Mouse (Mus musculus) stomach, postnatal 0 days (tissue): ENCODE measurements around the gene Krt82. TPM values are rescaled to one million over a fixed set of nuclear protein-coding genes. Genes with fewer than 3 reads are reported as not detected.
A peak's percentile ranks its signal among the peaks of the same experiment; 100 is the strongest.

ENCODE experiments used
- ATAC-seq: fragments of 200-750 bp; cut with Nextera tagmentation; 2 replicates; pipeline ENCODE4 v1.8.0; 2017; ENCODE audit not compliant: low FRiP score, low TSS enrichment
- DNase-seq: peaks from one replicate; pipeline ENCODE4 v3.0.0-alpha.2; 2016; ENCODE audit warnings: low spot score
- H3K27ac ChIP-seq: fragments of 300-500 bp; sonication (generic); replicated peaks from 2 replicates; pipeline ENCODE4 v1.5.1; 2014; ENCODE audit warnings: mild to moderate bottlenecking, control low read depth
- H3K27me3 ChIP-seq: fragments of 300-500 bp; sonication (generic); 2 replicates; pipeline ENCODE4 v1.6.1; 2014; ENCODE audit warnings: low read length; ENCODE audit not compliant: control insufficient read depth, insufficient read depth
- H3K36me3 ChIP-seq: fragments of 300-500 bp; sonication (generic); 2 replicates; pipeline ENCODE4 v1.6.1; 2014; ENCODE audit warnings: low read length, mixed read lengths; ENCODE audit not compliant: control insufficient read depth, insufficient read depth
- H3K4me1 ChIP-seq: fragments of 300-500 bp; sonication (generic); replicated peaks from 2 replicates; pipeline ENCODE4 v1.6.1; 2014; ENCODE audit warnings: antibody characterized with exemption; ENCODE audit not compliant: control insufficient read depth, insufficient read depth
- H3K4me2 ChIP-seq: fragments of 300-500 bp; sonication (generic); replicated peaks from 2 replicates; pipeline ENCODE4 v1.6.1; 2014; ENCODE audit warnings: low read depth, mild to moderate bottlenecking, control low read depth, moderate library complexity
- H3K4me3 ChIP-seq: fragments of 300-500 bp; sonication (generic); 2 replicates; pipeline ENCODE4 v1.5.1; 2014; ENCODE audit warnings: low read depth, low read length, control low read depth
- H3K9ac ChIP-seq: fragments of 300-500 bp; sonication (generic); 2 replicates; pipeline ENCODE4 v1.6.1; 2014; ENCODE audit warnings: mild to moderate bottlenecking, low read length, control low read depth, mixed read lengths
- H3K9me3 ChIP-seq: fragments of 300-500 bp; sonication (generic); 2 replicates; pipeline ENCODE4 v1.6.1; 2016; ENCODE audit warnings: low read length; ENCODE audit not compliant: control insufficient read depth
- CTCF ChIP-seq: IDR thresholded peaks from 2 replicates; pipeline ENCODE4 v1.5.1; 2016; ENCODE audit warnings: antibody characterized with exemption, low read depth, mild to moderate bottlenecking, moderate library complexity
- EP300 ChIP-seq: optimal IDR thresholded peaks from 2 replicates; pipeline ENCODE3; 2016; ENCODE audit warnings: antibody characterized with exemption
- WGBS: fragments of 180-500 bp; shearing (Covaris S2); extraction: QIAGEN DNeasy Blood & Tissue Kit; methylation state at CpG from one replicate; pipeline ENCODE4 v1.1.7; 2014; 5-methylcytosine and 5-hydroxymethylcytosine counted together
- polyA plus RNA-seq: library from polyadenylated mRNA; unstranded; fragments of >200 nt; fragmentation: Nextera tagmentation; extraction: Ambion mirVana; gene quantifications from 2 replicates; pipeline ENCODE4 v1.2.1, GENCODE M21; 2015

Krt82 gene
- 0.06 TPM in 1 of 2 replicates, not detected in the other for polyA plus RNA-seq

DNA sequence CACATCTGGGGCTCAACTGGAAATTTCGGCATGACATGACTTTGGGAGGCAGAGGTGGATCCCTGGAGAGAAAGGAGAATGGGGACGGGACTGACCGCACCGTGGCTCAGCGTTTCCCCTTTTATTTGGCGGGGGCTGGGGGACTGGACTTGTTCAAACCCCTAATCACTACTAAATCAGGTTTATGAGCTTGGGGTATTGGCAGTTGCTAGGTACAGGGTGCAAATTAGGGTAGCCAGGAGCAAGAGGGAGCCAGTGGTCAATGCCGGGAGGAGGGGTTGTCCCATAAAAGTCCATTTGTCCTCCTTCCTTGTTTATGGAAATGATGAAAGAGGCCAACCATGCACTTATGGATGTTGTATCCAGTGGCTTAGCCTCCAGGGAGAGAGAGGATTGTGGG, at the start of gene Krt82:
Krt82 (minus strand) TSS at position 101 of the 400 bp plus-strand sequence.
- Histone ChIP-seq H3K27ac (no peak within 1 kb of the TSS), H3K4me2 (no peak within 1 kb of the TSS), H3K4me1 (0 out of 2 replicates have a peak, but pooled peaks cover 5% of the 10 kb centered on the region), H3K36me3 (no peaks in the 10 kb centered on the region), H3K9ac (no peak within 1 kb of the TSS), H3K9me3 (no peaks in the 10 kb centered on the region), H3K27me3 (no peaks in the 10 kb centered on the region), H3K4me3 (no peak within 1 kb of the TSS)
- WGBS = 82% methylated on average over 7 of the region's 7 CpGs
- no peak for ATAC-seq
- TF ChIP-seq EP300 (no peak), CTCF (no peak)
- DNase-seq = no peak

DNA sequence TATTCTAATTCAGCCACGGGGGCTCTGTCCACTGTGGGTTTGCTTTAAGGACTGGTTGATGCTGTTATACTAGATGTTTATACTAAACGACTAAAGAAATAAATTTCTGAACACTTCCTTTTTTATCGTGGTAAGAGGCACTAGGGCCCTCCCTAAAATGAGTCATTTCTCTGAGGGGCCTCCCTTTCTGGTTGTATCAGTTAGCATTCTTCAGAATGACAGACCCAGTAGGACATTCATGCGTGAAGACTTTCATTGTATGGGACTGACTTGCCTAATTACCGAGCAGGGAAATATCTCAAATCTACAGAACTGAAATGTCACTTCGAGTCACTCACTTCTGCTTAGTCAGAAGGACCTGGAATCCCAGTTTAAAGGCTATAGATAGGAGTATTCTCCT, 48.7 kb upstream of the Krt82 start:
- Histone ChIP-seq H3K36me3 (no peaks in the 10 kb centered on the region), H3K27ac (no peak overlapping the region), H3K4me2 (no peak overlapping the region), H3K9ac (no peak overlapping the region), H3K4me1 (no peaks in the 10 kb centered on the region), H3K9me3 (no peaks in the 10 kb centered on the region), H3K27me3 (no peaks in the 10 kb centered on the region), H3K4me3 (no peak overlapping the region)
- DNase-seq (no peak), ATAC-seq (no peak)
- WGBS = 26% methylated on average over 6 of the region's 6 CpGs
- TF ChIP-seq CTCF (no peak), EP300 (no peak)

DNA sequence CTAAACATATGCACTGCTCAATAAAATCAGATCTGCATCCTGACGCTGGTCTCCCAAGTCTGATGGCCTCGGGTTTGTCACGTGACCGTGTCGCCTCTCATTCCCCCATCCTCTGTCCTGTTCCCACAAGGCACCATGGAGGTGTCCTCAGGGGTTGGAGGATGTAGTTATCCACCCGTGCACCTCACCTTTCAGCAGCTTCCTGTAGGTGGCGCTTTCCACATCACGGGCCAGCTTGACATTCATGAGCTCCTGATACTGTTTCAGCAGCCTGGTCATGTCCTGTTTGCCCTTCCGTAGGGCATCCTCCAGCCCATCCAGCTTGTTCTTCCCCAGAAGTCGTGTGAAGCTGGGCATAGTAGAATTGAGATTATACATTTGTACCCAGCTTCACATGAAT, 37.7 kb upstream of the Krt82 start:
- H3K4me3 ChIP-seq = no peak overlapping the region
- WGBS = 77% methylated on average over 10 of the region's 10 CpGs
- no peaks in the 10 kb centered on the region for H3K4me1 ChIP-seq
- no peaks in the 10 kb centered on the region for H3K9me3 ChIP-seq
- no peak overlapping the region for H3K4me2 ChIP-seq
- H3K27ac ChIP-seq = no peak overlapping the region
- TF ChIP-seq CTCF = peak; percentile 49
- no peak for TF ChIP-seq EP300
- H3K9ac ChIP-seq = no peak overlapping the region
- no peaks in the 10 kb centered on the region for H3K27me3 ChIP-seq
- H3K36me3 ChIP-seq = no peaks in the 10 kb centered on the region
- ATAC-seq (no peak), DNase-seq (peak; percentile 16)

DNA sequence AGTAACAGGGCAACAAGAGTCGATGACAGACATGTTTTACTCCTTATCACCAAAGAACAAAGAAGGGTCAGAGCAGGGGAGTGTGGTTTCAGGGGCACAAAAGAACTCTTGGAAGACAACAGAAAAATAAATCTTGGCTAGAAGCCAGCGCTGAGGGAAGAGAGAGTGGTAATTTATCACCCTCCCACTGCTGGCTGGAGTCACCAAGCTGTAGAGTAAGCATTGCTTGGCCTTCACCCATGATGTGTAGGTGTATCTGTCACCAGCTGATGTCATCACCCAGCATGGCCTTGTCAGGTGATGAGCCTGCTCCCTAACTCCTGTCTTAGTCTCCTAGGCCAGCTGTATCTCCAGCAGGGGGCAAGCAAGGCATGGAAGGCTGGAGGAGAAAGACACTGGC, 34.0 kb upstream of the Krt82 start:
- no peaks in the 10 kb centered on the region for H3K27me3 ChIP-seq
- ATAC-seq (0 out of 2 replicates have a peak, but pooled peaks have one; percentile 24), DNase-seq (no peak)
- H3K9ac ChIP-seq = no peak overlapping the region
- H3K4me3 ChIP-seq = no peak overlapping the region
- 20% methylated on average over 2 of the region's 2 CpGs for WGBS
- no peaks in the 10 kb centered on the region for H3K4me1 ChIP-seq
- peak; percentile 48 for TF ChIP-seq CTCF
- no peak for TF ChIP-seq EP300
- no peak overlapping the region for H3K4me2 ChIP-seq
- H3K27ac ChIP-seq = no peak overlapping the region
- no peaks in the 10 kb centered on the region for H3K9me3 ChIP-seq
- H3K36me3 ChIP-seq = no peaks in the 10 kb centered on the region

DNA sequence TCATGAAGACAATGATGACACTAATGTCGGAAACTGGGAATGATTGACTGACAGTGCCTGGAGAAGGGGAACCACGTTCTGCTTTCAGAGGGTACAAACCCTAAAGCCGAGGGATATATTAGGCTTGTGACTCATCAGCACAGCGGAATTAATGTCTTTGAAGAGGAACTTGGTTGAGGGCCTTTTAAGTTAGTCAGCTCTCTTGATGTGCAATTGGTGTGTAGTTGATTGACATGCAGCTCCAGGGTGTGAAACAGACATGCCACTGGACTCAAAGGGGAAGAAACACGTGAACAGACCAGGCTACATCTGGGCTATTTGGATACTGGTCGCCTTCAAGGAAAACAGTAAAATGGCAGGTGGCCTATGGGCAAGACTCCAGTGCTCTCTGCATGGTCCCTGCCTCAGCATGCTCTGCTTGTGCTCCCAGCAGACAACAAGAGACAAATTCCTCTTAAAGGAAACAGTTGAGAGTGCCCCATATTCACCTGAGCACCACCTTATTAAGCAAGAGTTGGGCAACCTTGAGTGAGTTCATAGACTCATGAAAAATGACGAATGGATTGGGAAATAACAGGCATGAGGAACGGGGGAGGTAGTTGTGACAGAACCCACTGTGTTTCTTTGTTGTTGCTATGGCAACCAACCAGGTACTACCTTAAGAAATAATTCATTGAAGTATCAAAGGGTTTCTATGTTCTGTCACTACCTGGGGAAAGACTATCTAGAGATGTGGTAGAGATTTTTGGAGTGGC, 32.9 kb upstream of the Krt82 start:
- no peaks in the 10 kb centered on the region for H3K9me3 ChIP-seq
- DNase-seq = peak; percentile 4

DNA sequence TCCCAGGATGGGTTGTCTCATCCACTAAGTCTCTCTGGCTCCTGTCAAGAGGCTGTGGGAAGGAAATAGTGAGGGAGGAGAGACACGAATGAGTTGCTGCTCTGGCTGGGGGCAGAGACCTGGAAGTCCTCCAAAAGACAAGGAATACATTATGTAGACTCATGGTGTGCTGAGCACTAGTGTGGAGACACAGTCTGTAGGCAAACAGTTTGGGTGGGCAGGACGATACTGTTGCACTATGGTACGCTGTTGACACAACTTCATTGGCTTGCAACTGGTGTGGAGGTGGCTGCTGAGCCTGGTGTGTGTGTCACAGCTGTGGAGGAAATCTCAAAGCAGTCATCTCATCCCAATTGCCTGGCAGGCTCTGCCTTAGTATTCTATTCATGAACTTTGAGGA, 31.2 kb upstream of the Krt82 start:
- 71% methylated on average over 3 of the region's 3 CpGs for WGBS
- Histone ChIP-seq H3K4me3 (no peak overlapping the region), H3K9ac (no peak overlapping the region), H3K4me2 (no peak overlapping the region), H3K4me1 (no peaks in the 10 kb centered on the region), H3K36me3 (no peaks in the 10 kb centered on the region), H3K27ac (no peak overlapping the region), H3K9me3 (no peaks in the 10 kb centered on the region), H3K27me3 (no peaks in the 10 kb centered on the region)
- TF ChIP-seq EP300 (no peak), CTCF (no peak)
- ATAC-seq (no peak), DNase-seq (peak; percentile 4)

More for the DNA sequence above, 32.9 kb upstream of the Krt82 start:
- Histone ChIP-seq H3K9ac (no peak overlapping the region), H3K36me3 (no peaks in the 10 kb centered on the region), H3K4me1 (no peaks in the 10 kb centered on the region), H3K4me3 (no peak overlapping the region), H3K4me2 (no peak overlapping the region), H3K27ac (no peak overlapping the region), H3K27me3 (no peaks in the 10 kb centered on the region)
- 63% methylated on average over 8 of the region's 8 CpGs for WGBS
- no peak for ATAC-seq
- no peak for TF ChIP-seq CTCF
- no peak for TF ChIP-seq EP300
